Mouse (Mus musculus) kidney, adult 2 months (tissue): ENCODE data around the gene Abr.

ENCODE experiments used
- CTCF ChIP-seq: fragments of 200-500 bp; conservative IDR thresholded peaks from 2 replicates; pipeline ENCODE4 v1.5.1; 2011; ENCODE audit warnings: low read depth, mild to moderate bottlenecking, control low read depth, low read length, moderate library complexity, mixed read lengths; ENCODE audit not compliant: insufficient read depth, insufficient read length
- POLR2A ChIP-seq: fragments of 200-500 bp; IDR thresholded peaks from one replicate; pipeline ENCODE4 v1.6.1; 2011; ENCODE audit warnings: low read depth, low read length, control low read depth

GRCm38 (mm10) chr11:76571613-76571929 lies 50.5 kb downstream of the Abr start:
- TF ChIP-seq POLR2A (no peak), CTCF (no peak)
